Mouse (Mus musculus) left cerebral cortex, postnatal 36 days (tissue): ENCODE results near the gene Spata31d1d. TPM values are rescaled to one million over a fixed set of nuclear protein-coding genes. Genes with fewer than 3 reads are reported as not detected.
"Not testable (repeated sequence)": the region's sequence is repeated elsewhere in the genome, so short reads cannot be mapped to it uniquely, and the experiment has no call there.

Experiments
- DNase-seq, 2 experiments: peaks; one replicate each; pipeline ENCODE4 v3.0.0; 2021 to 2022; ENCODE audit warnings: low spot score in 2 of 2, mixed read lengths in 1 of 2
- intact Hi-C: fragments of 180-260 bp; cut with DNase I; formaldehyde crosslinking; loops from one replicate; pipeline ENCODE4 v1.15.1; 2025
- total RNA-seq, 2 experiments: library from RNA; stranded (reverse); gene quantifications; 2 replicates each; pipeline ENCODE4 v1.2.3; 2021

Gene Spata31d1d
- total RNA-seq, 2 experiments from 2014 or later: not detected

- intact Hi-C loops, DNase-seq: not testable (repeated sequence)
Observed at GRCm38 (mm10) chr13:59734347-59734746, 2.8 kb upstream of the Spata31d1d start.

GRCm38 (mm10) chr13:59733936-59734335, 2.4 kb upstream of the Spata31d1d start:
- intact Hi-C loops: no loop called here
- DNase-seq: no peak

GRCm38 (mm10) chr13:59728378-59729093, 3.0 kb downstream of the Spata31d1d start:
- DNase-seq: peak; percentile 77 to 82
- intact Hi-C loops: loop anchor here (5.0 kb wide), 1 partner anchor 91 kb away; no protein-coding TSS in a partner anchor

GRCm38 (mm10) chr13:59726139-59726867, 5.2 kb downstream of the Spata31d1d start:
- no peak for DNase-seq
- intact Hi-C loops: loop anchor here (5.0 kb wide), 1 partner anchor 89 kb away; no protein-coding TSS in a partner anchor

GRCm38 (mm10) chr13:59722089-59722488, 9.5 kb downstream of the Spata31d1d start:
- DNase-seq, intact Hi-C loops: not testable (repeated sequence)

GRCm38 (mm10) chr13:59719475-59719874, 12.1 kb downstream of the Spata31d1d start:
- intact Hi-C loops: no loop called here

GRCm38 (mm10) chr13:59718857-59719440, 12.6 kb downstream of the Spata31d1d start:
- DNase-seq, intact Hi-C loops: not testable (repeated sequence)

More at GRCm38 (mm10) chr13:59719475-59719874, 12.1 kb downstream of the Spata31d1d start:
- no peak for DNase-seq

GRCm38 (mm10) chr13:59713710-59714109, 17.8 kb downstream of the Spata31d1d start:
- intact Hi-C loops: no loop called here
- DNase-seq: no peak

- intact Hi-C loops, DNase-seq: not testable (repeated sequence)
Observed at GRCm38 (mm10) chr13:59711984-59712383, 19.6 kb downstream of the Spata31d1d start, which contains the start of gene Spata31d1b. Spata31d1b (plus strand) TSS chr13:59712284.

- DNase-seq: no peak
- intact Hi-C loops: no loop called here
Observed at GRCm38 (mm10) chr13:59710230-59710629, 21.3 kb downstream of the Spata31d1d start, which contains the start of gene Spata31d1a. Spata31d1a (minus strand) TSS chr13:59710330.

GRCm38 (mm10) chr13:59704562-59704961, 27.0 kb downstream of the Spata31d1d start:
- intact Hi-C loops: no loop called here
- peak in 1 of 2 experiments; percentile 18 for DNase-seq

GRCm38 (mm10) chr13:59703514-59703913, 28.0 kb downstream of the Spata31d1d start:
- DNase-seq: peak; percentile 50 to 53
- intact Hi-C loops: no loop called here

GRCm38 (mm10) chr13:59700137-59700536, 31.4 kb downstream of the Spata31d1d start:
- intact Hi-C loops, DNase-seq: not testable (repeated sequence)

- intact Hi-C loops: no loop called here
- peak in 1 of 2 experiments; percentile 38 for DNase-seq
Observed at GRCm38 (mm10) chr13:59699131-59699530, 32.4 kb downstream of the Spata31d1d start.

GRCm38 (mm10) chr13:59695781-59696180, 35.8 kb downstream of the Spata31d1d start:
- no peak for DNase-seq
- intact Hi-C loops: no loop called here

- intact Hi-C loops: no loop called here
- DNase-seq: no peak
Observed at GRCm38 (mm10) chr13:59694008-59694407, 37.5 kb downstream of the Spata31d1d start, which contains the start of gene 4921517D22Rik. 4921517D22Rik (minus strand) TSS chr13:59694108.

GRCm38 (mm10) chr13:59691478-59691877, 40.1 kb downstream of the Spata31d1d start:
- intact Hi-C loops: no loop called here
- no peak for DNase-seq

- no peak for DNase-seq
- intact Hi-C loops: no loop called here
Observed at GRCm38 (mm10) chr13:59690576-59690975, 41.0 kb downstream of the Spata31d1d start.

GRCm38 (mm10) chr13:59689843-59690242, 41.7 kb downstream of the Spata31d1d start:
- intact Hi-C loops: no loop called here
- DNase-seq: no peak

GRCm38 (mm10) chr13:59689313-59689712, 42.2 kb downstream of the Spata31d1d start:
- intact Hi-C loops: no loop called here

More at GRCm38 (mm10) chr13:59689313-59689712, 42.2 kb downstream of the Spata31d1d start:
- no peak for DNase-seq
